Mouse (Mus musculus): ENCODE measurements around the gene Lef1. TPM values are rescaled to one million over a fixed set of nuclear protein-coding genes. Genes with fewer than 3 reads are reported as not detected.

Gene Lef1
- total and polyA plus RNA-seq, 3 experiments, result 0.18 to 0.54 TPM; not detected in 1

DNA sequence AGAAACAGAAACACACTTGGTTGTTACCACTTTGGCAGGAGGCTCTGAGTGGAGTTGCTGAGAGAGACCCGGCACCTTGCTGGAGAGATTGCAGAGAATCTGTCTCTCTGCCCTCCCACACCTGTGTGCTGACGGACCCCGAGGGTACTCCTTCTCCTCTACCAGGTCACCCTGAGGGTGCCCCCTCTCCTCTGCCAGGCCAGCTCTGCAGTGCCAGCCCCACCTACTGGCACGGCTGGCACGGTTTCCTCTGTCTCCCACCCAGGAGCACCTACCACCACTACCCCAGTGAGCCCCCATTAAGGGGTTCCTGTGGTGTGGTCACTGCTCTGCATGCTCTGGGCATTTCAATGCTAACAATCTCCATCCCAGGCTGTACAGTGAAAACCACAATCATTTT is 42.3 kb upstream of the Lef1 start:
- Histone ChIP-seq H3K36me3 (ENCODE audit: control insufficient read depth in 1 of 2, insufficient read depth in 2 of 2, low read length in 2 of 2) (no peaks in the 10 kb centered on the region), H3K79me2 (ENCODE audit: control insufficient read depth, insufficient read depth, low read length, poor library complexity) (no peaks in the 10 kb centered on the region)

GRCm38 (mm10) chr3:131070210-131070609 is 40.1 kb upstream of the Lef1 start:
- H3K9ac ChIP-seq (ENCODE audit: control insufficient read depth, low read depth, low read length, poor library complexity, severe bottlenecking), result no peak overlapping the region
- no peak overlapping the region for H3K27ac ChIP-seq (ENCODE audit: control insufficient read depth, low read depth, low read length)
- TF ChIP-seq HCFC1 (IDR thresholded peaks at IDR 0.05; ENCODE audit: low read depth, low read length), result no peak
- TF ChIP-seq POLR2AphosphoS2 (IDR thresholded peaks at IDR 0.05; ENCODE audit: low read length), result no peak
- no peak for TF ChIP-seq GABPA (IDR thresholded peaks at IDR 0.05; ENCODE audit: low read depth, low read length)
- TF ChIP-seq BHLHE40 (IDR thresholded peaks at IDR 0.05; ENCODE audit: borderline replicate concordance, low read depth, low read length), result no peak
- no peak for TF ChIP-seq GATA1 (IDR thresholded peaks at IDR 0.05; ENCODE audit: low read depth, low read length)
- TF ChIP-seq KAT2A (conservative IDR thresholded peaks at IDR 0.05; ENCODE audit: low read depth, low read length), result no peak
- TF ChIP-seq POLR2A (IDR thresholded peaks at IDR 0.05; ENCODE audit: control insufficient read depth in 1 of 2, insufficient read depth in 1 of 2, low read depth in 1 of 2, low read length in 2 of 2, poor library complexity in 1 of 2), result no peak
- TF ChIP-seq ZMIZ1 (IDR thresholded peaks at IDR 0.05; ENCODE audit: low read depth, low read length), result no peak
- no peak for TF ChIP-seq USF1 (IDR thresholded peaks at IDR 0.05; ENCODE audit: low read depth, low read length)
- no peak for TF ChIP-seq MXI1 (IDR thresholded peaks at IDR 0.05; ENCODE audit: low read depth, low read length)
- TF ChIP-seq EP300 (IDR thresholded peaks at IDR 0.05; ENCODE audit: low read depth in 1 of 2, low read length in 2 of 2), result no peak
- TF ChIP-seq ZKSCAN1 (IDR thresholded peaks at IDR 0.05; ENCODE audit: low read depth, low read length), result no peak
- no peak for TF ChIP-seq CHD1 (IDR thresholded peaks at IDR 0.05; ENCODE audit: low read depth, low read length)
- TF ChIP-seq SIN3A (IDR thresholded peaks at IDR 0.05; ENCODE audit: low read length), result no peak
- TF ChIP-seq TAL1 (IDR thresholded peaks at IDR 0.05; ENCODE audit: low read length), result no peak
- TF ChIP-seq USF2 (IDR thresholded peaks at IDR 0.05; ENCODE audit: borderline replicate concordance in 1 of 2, insufficient read depth in 1 of 2, low read depth in 1 of 2, low read length in 2 of 2), result no peak
- no peak for TF ChIP-seq SMC3 (IDR thresholded peaks at IDR 0.05; ENCODE audit: low read depth, low read length)
- no peaks in the 10 kb centered on the region for H3K27me3 ChIP-seq (ENCODE audit: control insufficient read depth in 1 of 2, insufficient read depth in 2 of 2, low read length in 2 of 2)
- no peaks in the 10 kb centered on the region for H3K36me3 ChIP-seq (ENCODE audit: control insufficient read depth in 1 of 2, insufficient read depth in 2 of 2, low read length in 2 of 2)
- no peaks in the 10 kb centered on the region for H3K4me1 ChIP-seq (ENCODE audit: control insufficient read depth in 1 of 2, insufficient read depth in 2 of 2, low read length in 2 of 2)
- H3K4me3 ChIP-seq (ENCODE audit: control insufficient read depth in 1 of 2, insufficient read depth in 1 of 2, low read depth in 2 of 2, low read length in 2 of 2), result no peak overlapping the region
- H3K79me2 ChIP-seq (ENCODE audit: control insufficient read depth, insufficient read depth, low read length, poor library complexity), result no peaks in the 10 kb centered on the region
- no peaks in the 10 kb centered on the region for H3K9me3 ChIP-seq (replicated peaks; ENCODE audit: insufficient read depth, low read length)
- DNase-seq (ENCODE audit: low read depth, low spot score), result no peak

More for the DNA sequence above, 42.3 kb upstream of the Lef1 start:
- DNase-seq (ENCODE audit: low read depth, low spot score), result no peak
- TF ChIP-seq E2F4 (IDR thresholded peaks at IDR 0.05; ENCODE audit: borderline replicate concordance, low read depth, low read length), result no peak
- no peak overlapping the region for H3K27ac ChIP-seq (ENCODE audit: control insufficient read depth, low read depth, low read length)
- H3K9ac ChIP-seq (ENCODE audit: control insufficient read depth, low read depth, low read length, poor library complexity, severe bottlenecking), result no peak overlapping the region
- no peaks in the 10 kb centered on the region for H3K9me3 ChIP-seq (replicated peaks; ENCODE audit: insufficient read depth, low read length)
- H3K27me3 ChIP-seq (ENCODE audit: control insufficient read depth in 1 of 2, insufficient read depth in 2 of 2, low read length in 2 of 2), result no peaks in the 10 kb centered on the region
- no peaks in the 10 kb centered on the region for H3K4me1 ChIP-seq (ENCODE audit: control insufficient read depth in 1 of 2, insufficient read depth in 2 of 2, low read length in 2 of 2)
- H3K4me3 ChIP-seq (ENCODE audit: control insufficient read depth in 1 of 2, insufficient read depth in 1 of 2, low read depth in 2 of 2, low read length in 2 of 2), result no peak overlapping the region

All from MEL (cell line).